Mouse (Mus musculus): ENCODE data around the gene Rora.
A peak's percentile ranks its signal among the peaks of the same experiment; 100 is the strongest.

Gene Rora

GRCm38 (mm10) chr9:68654039-68654332 is 400 bp downstream of the Rora start:
- no peak for TF ChIP-seq POU5F1 (IDR thresholded peaks at IDR 0.05; ENCODE audit: borderline replicate concordance, low read length)
- no peak for TF ChIP-seq CTCF (conservative IDR thresholded peaks at IDR 0.05; ENCODE audit: low read length)
- TF ChIP-seq NANOG (IDR thresholded peaks at IDR 0.05; ENCODE audit: borderline replicate concordance, low read length), result no peak
- peaks cover 32% of the 10 kb centered on the region for H3K4me1 ChIP-seq (replicated peaks; ENCODE audit: low read depth, low read length)
- H3K27me3 ChIP-seq (ENCODE audit: insufficient read depth, low read length), result peaks cover 63% of the 10 kb centered on the region
- no peaks in the 10 kb centered on the region for H3K36me3 ChIP-seq (ENCODE audit: insufficient read depth, low read length)
- no peaks in the 10 kb centered on the region for H3K9me3 ChIP-seq (ENCODE audit: low read length)
- H3K4me3 ChIP-seq (replicated peaks; ENCODE audit: low read length), result peak overlapping the region; percentile 93

- Histone ChIP-seq H3K27me3 (ENCODE audit: insufficient read depth, low read length) (peaks cover 63% of the 10 kb centered on the region), H3K36me3 (ENCODE audit: insufficient read depth, low read length) (no peaks in the 10 kb centered on the region), H3K4me3 (replicated peaks; ENCODE audit: low read length) (peak overlapping the region; percentile 93), H3K4me1 (replicated peaks; ENCODE audit: low read depth, low read length) (peaks cover 28% of the 10 kb centered on the region), H3K9me3 (ENCODE audit: low read length) (no peaks in the 10 kb centered on the region)
- TF ChIP-seq POU5F1 (IDR thresholded peaks at IDR 0.05; ENCODE audit: borderline replicate concordance, low read length) (no peak), NANOG (IDR thresholded peaks at IDR 0.05; ENCODE audit: borderline replicate concordance, low read length) (no peak), CTCF (conservative IDR thresholded peaks at IDR 0.05; ENCODE audit: low read length) (no peak)
Observed at GRCm38 (mm10) chr9:68654333-68655017, 889 bp downstream of the Rora start.

- TF ChIP-seq NANOG (IDR thresholded peaks at IDR 0.05; ENCODE audit: borderline replicate concordance, low read length) (no peak), POU5F1 (IDR thresholded peaks at IDR 0.05; ENCODE audit: borderline replicate concordance, low read length) (no peak), CTCF (conservative IDR thresholded peaks at IDR 0.05; ENCODE audit: low read length) (no peak)
- Histone ChIP-seq H3K4me1 (replicated peaks; ENCODE audit: low read depth, low read length) (peaks cover 24% of the 10 kb centered on the region), H3K4me3 (replicated peaks; ENCODE audit: low read length) (peak overlapping the region; percentile 93), H3K27me3 (ENCODE audit: insufficient read depth, low read length) (peaks cover 57% of the 10 kb centered on the region), H3K9me3 (ENCODE audit: low read length) (no peaks in the 10 kb centered on the region), H3K36me3 (ENCODE audit: insufficient read depth, low read length) (no peaks in the 10 kb centered on the region)
Observed at GRCm38 (mm10) chr9:68655018-68656005, 1.7 kb downstream of the Rora start.

GRCm38 (mm10) chr9:68656076-68656795 is 2.6 kb downstream of the Rora start:
- no peak overlapping the region for H3K4me3 ChIP-seq (replicated peaks; ENCODE audit: low read length)
- TF ChIP-seq NANOG (IDR thresholded peaks at IDR 0.05; ENCODE audit: borderline replicate concordance, low read length), result no peak
- TF ChIP-seq POU5F1 (IDR thresholded peaks at IDR 0.05; ENCODE audit: borderline replicate concordance, low read length), result no peak
- TF ChIP-seq CTCF (conservative IDR thresholded peaks at IDR 0.05; ENCODE audit: low read length), result no peak

GRCm38 (mm10) chr9:68656796-68657130 is 3.2 kb downstream of the Rora start:
- H3K4me3 ChIP-seq (replicated peaks; ENCODE audit: low read length), result no peak overlapping the region
- H3K36me3 ChIP-seq (ENCODE audit: insufficient read depth, low read length), result no peaks in the 10 kb centered on the region
- H3K4me1 ChIP-seq (replicated peaks; ENCODE audit: low read depth, low read length), result peaks cover 24% of the 10 kb centered on the region
- TF ChIP-seq CTCF (conservative IDR thresholded peaks at IDR 0.05; ENCODE audit: low read length), result no peak
- no peak for TF ChIP-seq POU5F1 (IDR thresholded peaks at IDR 0.05; ENCODE audit: borderline replicate concordance, low read length)
- TF ChIP-seq NANOG (IDR thresholded peaks at IDR 0.05; ENCODE audit: borderline replicate concordance, low read length), result no peak
- H3K27me3 ChIP-seq (ENCODE audit: insufficient read depth, low read length), result peaks cover 47% of the 10 kb centered on the region
- H3K9me3 ChIP-seq (ENCODE audit: low read length), result no peaks in the 10 kb centered on the region

More at GRCm38 (mm10) chr9:68656076-68656795, 2.6 kb downstream of the Rora start:
- peaks cover 48% of the 10 kb centered on the region for H3K27me3 ChIP-seq (ENCODE audit: insufficient read depth, low read length)
- H3K4me1 ChIP-seq (replicated peaks; ENCODE audit: low read depth, low read length), result peaks cover 24% of the 10 kb centered on the region
- no peaks in the 10 kb centered on the region for H3K36me3 ChIP-seq (ENCODE audit: insufficient read depth, low read length)
- no peaks in the 10 kb centered on the region for H3K9me3 ChIP-seq (ENCODE audit: low read length)

GRCm38 (mm10) chr9:68670731-68671130 is 17.1 kb downstream of the Rora start:
- Histone ChIP-seq H3K4me1 (replicated peaks; ENCODE audit: low read depth, low read length) (no peaks in the 10 kb centered on the region), H3K36me3 (ENCODE audit: insufficient read depth, low read length) (no peaks in the 10 kb centered on the region), H3K4me3 (replicated peaks; ENCODE audit: low read length) (no peak overlapping the region), H3K9me3 (ENCODE audit: low read length) (no peaks in the 10 kb centered on the region), H3K27me3 (ENCODE audit: insufficient read depth, low read length) (no peaks in the 10 kb centered on the region)
- TF ChIP-seq CTCF (conservative IDR thresholded peaks at IDR 0.05; ENCODE audit: low read length) (no peak), NANOG (IDR thresholded peaks at IDR 0.05; ENCODE audit: borderline replicate concordance, low read length) (no peak), POU5F1 (IDR thresholded peaks at IDR 0.05; ENCODE audit: borderline replicate concordance, low read length) (no peak)

GRCm38 (mm10) chr9:68672459-68672858 is 18.9 kb downstream of the Rora start:
- H3K4me3 ChIP-seq (replicated peaks; ENCODE audit: low read length), result no peak overlapping the region
- no peaks in the 10 kb centered on the region for H3K9me3 ChIP-seq (ENCODE audit: low read length)
- no peaks in the 10 kb centered on the region for H3K36me3 ChIP-seq (ENCODE audit: insufficient read depth, low read length)
- no peaks in the 10 kb centered on the region for H3K4me1 ChIP-seq (replicated peaks; ENCODE audit: low read depth, low read length)
- no peaks in the 10 kb centered on the region for H3K27me3 ChIP-seq (ENCODE audit: insufficient read depth, low read length)
- TF ChIP-seq POU5F1 (IDR thresholded peaks at IDR 0.05; ENCODE audit: borderline replicate concordance, low read length) (no peak), CTCF (conservative IDR thresholded peaks at IDR 0.05; ENCODE audit: low read length) (no peak), NANOG (IDR thresholded peaks at IDR 0.05; ENCODE audit: borderline replicate concordance, low read length) (no peak)

GRCm38 (mm10) chr9:68673221-68673620 is 19.6 kb downstream of the Rora start:
- Histone ChIP-seq H3K36me3 (ENCODE audit: insufficient read depth, low read length) (no peaks in the 10 kb centered on the region), H3K9me3 (ENCODE audit: low read length) (no peaks in the 10 kb centered on the region), H3K27me3 (ENCODE audit: insufficient read depth, low read length) (no peaks in the 10 kb centered on the region), H3K4me1 (replicated peaks; ENCODE audit: low read depth, low read length) (no peaks in the 10 kb centered on the region), H3K4me3 (replicated peaks; ENCODE audit: low read length) (no peak overlapping the region)
- TF ChIP-seq CTCF (conservative IDR thresholded peaks at IDR 0.05; ENCODE audit: low read length) (no peak), NANOG (IDR thresholded peaks at IDR 0.05; ENCODE audit: borderline replicate concordance, low read length) (no peak), POU5F1 (IDR thresholded peaks at IDR 0.05; ENCODE audit: borderline replicate concordance, low read length) (no peak)

All from E14TG2a.4 (cell line).